Mouse (Mus musculus) heart, postnatal 36 days (tissue): ENCODE data around the gene Oprm1. TPM values are rescaled to one million over a fixed set of nuclear protein-coding genes. Genes with fewer than 3 reads are reported as not detected.

Source experiments
- DNase-seq, 2 experiments: peaks; one replicate each; pipeline ENCODE4 v3.0.0; 2021 to 2022
- intact Hi-C: fragments of 180-260 bp; cut with DNase I; formaldehyde crosslinking; loops from one replicate; pipeline ENCODE4 v1.15.1; 2025
- total RNA-seq, 2 experiments: library from RNA; stranded (reverse); gene quantifications; 2 replicates each; pipeline ENCODE4 v1.2.3; 2021

Oprm1 gene
- total RNA-seq, 2 experiments from 2014 or later = not detected

DNA sequence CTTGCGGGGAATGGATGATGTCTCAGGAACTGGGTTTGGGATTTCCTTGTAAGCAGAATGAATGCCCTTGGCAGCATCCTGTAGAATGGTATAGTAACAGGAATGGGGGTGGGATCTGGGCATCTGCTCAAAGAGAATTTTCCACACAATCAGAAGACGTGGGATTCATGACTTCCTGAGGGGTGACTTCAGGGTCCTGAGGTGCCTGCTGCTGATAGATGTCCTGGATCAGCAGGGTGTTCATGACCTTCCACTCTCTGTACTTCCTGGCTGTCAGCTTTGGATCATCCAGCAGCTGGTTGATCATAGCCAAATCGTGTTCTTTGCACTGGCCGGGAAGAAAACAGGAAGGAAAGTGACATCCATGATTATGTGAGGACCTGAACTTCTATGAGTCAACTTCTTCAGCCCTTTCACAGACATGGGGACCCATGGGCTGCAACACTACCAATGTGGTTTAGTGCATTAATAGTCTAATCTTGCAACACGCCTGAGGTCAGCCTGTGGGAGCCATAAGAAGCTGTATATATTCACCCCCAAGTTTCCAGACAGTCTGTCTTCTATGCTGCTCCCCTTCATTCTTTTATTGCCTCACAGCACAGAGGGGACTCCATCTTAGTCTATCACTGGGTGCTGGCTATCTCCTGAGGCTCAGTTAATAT lies 132.2 kb downstream of the Oprm1 start:
- no peak for DNase-seq
- intact Hi-C loops = no loop called here

DNA sequence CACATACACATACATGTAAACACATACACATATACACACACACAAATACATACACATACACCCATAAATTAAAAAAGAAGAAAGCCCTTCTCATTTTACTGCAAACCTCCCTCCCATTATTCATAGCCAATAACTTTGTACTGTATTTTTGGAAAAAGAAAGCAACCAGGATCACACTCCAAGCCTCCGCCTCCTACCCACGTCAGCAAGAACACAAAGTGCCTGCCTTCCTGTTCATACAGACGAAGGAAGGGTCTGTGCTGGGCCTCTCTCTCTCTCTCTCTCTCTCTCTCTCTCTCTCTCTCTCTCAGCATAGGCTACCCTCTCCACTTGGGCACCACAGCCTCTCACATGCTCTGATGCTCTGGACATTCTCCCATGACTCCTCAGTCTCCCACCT lies 137.5 kb downstream of the Oprm1 start:
- intact Hi-C loops = no loop called here
- DNase-seq = no peak

DNA sequence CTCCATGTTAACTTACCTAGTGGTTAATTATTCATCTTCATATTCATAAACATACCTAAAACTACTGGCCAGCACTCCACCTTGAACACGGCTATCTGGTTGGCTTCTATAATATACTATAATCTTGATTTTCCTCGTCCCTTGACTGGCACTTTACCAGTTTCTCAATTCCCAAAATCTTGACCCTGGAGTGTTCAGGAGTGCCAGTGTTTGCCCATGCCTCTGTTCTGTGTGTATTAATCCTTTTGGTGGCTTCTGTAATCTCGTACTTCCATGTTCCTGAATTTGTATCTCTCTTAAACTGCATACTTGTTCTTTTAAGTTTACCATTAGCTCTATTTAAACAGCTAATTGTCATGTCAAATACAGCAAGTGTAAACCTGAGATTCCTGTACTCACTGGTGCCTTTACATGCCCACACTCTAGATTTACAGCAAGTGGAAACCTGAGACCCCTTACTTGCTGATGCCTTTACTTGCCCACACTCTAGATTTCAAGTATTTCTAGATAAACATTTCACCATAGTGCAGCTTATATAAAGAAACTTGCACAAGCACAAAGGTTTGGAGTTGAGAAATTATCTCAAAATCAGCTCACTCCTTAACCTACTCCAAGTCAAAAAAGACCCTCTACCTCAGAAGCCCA lies 138.5 kb downstream of the Oprm1 start:
- no peak for DNase-seq
- intact Hi-C loops = no loop called here

DNA sequence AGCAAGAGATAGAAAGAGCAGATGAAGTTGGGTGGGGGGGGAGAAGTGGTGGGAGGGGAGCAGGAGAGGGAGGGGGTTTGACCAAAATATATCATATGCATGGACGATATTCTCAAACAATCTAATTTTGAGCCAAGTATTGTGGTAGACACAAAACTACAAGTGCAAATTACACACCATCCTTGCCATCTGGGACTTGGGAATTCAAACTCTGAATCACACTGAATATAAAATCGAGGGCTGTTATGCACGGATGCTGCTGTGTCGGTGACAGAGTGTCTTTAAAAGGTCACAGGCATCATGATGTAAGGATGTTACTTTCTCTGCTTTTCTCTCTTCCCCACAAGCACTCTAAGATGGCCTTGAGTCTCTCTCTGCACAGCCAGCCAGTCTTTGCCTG lies 141.8 kb downstream of the Oprm1 start:
- intact Hi-C loops = no loop called here
- no peak for DNase-seq

DNA sequence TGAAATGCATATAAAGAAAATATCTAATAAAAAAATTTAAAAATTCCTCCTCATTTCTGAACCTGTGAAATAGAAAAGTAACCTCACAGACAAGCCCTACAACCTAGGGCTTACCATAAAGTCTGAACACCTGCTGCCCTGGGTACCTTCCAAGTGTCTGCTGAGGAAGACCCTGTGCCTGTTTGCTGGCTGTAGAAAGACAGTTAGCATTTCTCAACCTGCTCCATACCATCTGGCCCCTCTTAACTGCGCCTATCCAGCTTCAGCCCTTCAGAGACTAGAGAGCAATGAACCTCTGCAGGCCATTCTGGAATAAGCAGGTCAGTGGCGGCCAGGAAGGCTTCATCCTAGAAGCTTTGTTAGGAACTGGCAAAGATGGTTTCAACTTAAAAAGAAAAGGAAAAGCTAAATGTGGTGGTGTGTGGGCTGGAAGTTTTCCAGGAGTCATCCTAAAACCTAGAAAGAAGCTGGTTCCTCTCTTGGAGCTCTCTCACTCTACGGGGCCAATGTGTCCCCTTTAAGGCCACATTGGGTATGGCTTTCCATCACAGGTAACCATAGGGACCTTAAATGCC lies 143.6 kb downstream of the Oprm1 start:
- intact Hi-C loops = no loop called here
- no peak for DNase-seq

DNA sequence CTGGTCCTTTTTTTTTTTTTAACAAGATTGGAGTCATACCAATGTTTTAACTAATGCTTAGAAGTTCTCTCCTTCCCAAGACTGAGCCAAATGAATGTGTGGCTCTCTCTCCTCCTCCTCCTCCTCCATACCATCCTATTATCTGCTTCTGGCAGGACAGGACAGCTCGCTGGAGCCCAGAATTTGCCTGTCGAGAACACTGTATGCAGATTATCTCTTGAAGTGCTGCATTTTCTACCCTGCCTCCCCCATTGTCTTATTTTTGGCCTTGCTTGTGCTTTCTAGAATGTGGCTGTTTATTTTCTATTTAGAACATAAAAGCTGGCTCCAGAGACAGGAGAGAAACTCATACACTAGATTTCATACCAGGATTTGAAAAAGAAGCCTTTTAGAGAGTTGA lies 151.5 kb downstream of the Oprm1 start:
- intact Hi-C loops = no loop called here

DNA sequence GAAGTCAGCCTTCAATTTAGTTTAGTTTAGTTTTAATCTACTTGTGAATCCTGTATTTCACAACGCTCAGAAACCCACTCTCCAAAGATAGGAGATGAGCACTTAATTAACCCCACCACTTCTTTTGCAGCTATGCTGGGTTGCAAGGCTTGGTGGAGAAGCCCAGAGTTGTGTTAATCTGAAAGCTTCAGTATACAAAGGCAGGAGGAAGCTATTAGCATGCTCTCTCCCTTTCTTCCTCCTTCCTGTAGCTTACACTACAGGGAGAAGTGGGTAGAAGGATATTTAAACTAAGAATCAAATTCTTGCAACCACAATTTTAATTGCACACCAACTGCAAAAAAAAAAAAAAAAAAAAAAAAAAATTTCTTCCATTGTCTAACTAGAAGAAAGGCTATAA lies 157.7 kb downstream of the Oprm1 start:
- intact Hi-C loops = no loop called here
- no peak for DNase-seq

More for the DNA sequence above, 151.5 kb downstream of the Oprm1 start:
- no peak for DNase-seq

DNA sequence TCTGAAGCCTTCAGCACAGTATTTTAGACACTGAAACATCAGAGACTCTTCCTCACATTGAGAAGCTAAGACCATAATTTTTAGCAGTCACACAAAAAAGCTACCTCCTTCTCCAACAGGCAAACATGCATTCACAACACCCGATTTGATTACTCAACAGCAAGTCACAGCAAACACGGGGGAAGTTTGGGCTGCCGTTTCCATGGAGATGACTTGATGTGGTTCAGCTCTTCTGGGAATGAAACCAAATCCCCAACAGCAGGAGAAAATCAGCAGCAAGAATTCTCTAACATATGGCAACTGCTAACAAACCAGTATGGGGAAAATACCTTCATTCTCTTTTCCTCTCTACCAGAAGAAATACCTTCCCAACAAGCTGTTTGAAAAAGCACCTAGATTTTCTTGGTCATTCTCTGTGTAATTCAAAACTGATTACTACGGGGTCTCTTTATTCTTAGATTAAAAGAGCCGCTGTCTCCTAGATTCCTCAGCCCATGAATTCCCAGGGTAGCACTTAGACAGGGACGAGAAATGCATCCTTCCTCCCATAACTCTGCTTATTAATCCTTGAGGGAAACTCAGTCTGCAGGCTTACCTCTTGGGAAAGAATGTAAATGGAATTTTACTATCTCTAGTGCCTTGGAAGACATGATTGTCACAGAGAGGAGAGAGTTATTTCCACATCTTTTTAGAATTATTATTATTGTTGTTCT lies 158.4 kb downstream of the Oprm1 start:
- peak in 1 of 2 experiments; percentile 5 for DNase-seq
- intact Hi-C loops = no loop called here

DNA sequence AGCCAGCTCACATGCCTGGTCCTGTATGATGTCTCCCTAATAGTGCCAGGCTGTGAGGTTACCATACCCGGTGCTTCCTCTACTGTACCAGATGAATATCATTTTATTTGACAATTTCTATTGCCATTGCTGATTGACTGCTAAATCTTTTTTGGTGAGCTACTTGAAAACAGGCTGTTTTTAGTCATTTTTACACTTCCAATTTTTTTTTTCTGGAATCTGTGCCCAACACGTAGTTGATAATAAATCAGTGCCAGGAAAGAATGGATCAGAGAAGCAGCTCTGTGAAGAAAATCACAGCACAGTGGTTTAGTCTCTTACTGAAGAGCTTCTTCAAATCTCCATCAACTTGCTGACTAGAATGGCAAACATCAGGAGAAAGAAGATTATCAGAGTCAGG lies 168.4 kb downstream of the Oprm1 start:
- no peak for DNase-seq
- intact Hi-C loops = no loop called here

DNA sequence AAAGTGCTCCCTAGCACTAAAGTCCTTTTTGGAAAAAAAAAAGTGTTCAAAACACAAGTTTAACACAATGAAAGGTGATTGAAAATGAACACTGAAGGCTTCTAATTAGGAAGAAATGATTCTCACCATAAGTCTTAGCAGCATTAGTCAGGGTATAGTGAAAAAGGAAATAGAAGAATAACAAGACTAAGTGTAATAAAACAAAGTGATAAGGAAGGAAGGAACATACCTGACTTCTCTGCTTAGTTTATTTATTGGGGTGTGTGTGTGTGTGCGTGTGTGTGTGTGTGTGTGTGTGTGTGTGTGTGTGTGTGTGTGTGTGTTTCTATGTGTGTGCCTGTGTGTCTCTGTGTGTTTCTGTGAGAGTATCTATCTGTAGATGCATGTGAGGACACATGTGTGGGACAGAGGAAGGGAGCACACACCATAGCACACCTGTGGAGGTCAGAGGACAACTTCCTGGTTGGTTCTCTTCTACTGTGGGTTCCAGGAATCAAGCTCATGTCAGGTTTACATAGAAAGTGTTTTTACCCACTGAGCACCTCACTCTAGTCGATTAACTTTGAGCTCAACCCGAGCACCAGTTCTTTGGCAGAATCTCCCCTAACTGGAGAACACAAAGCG lies 169.4 kb downstream of the Oprm1 start:
- intact Hi-C loops = no loop called here
- no peak for DNase-seq

DNA sequence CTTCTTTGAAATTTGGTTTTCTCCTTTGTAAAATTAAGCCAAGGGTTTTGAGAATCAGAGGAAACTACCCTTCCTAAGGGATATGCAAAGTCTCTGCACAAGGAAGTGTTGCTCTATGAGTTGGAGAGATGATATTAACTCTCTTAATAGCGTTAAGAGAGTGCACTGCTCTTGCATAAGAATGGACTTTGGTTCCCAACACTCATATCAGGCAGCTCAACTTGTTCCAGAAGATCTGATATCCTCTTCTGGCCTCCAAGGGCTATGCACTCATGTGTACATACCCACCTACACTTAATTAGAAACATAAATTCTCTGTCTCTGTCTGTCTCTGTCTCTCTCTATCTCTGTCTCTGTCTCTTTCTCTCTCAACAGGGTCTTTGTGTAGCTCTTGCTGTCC lies 170.6 kb downstream of the Oprm1 start:
- DNase-seq = no peak
- intact Hi-C loops = no loop called here

DNA sequence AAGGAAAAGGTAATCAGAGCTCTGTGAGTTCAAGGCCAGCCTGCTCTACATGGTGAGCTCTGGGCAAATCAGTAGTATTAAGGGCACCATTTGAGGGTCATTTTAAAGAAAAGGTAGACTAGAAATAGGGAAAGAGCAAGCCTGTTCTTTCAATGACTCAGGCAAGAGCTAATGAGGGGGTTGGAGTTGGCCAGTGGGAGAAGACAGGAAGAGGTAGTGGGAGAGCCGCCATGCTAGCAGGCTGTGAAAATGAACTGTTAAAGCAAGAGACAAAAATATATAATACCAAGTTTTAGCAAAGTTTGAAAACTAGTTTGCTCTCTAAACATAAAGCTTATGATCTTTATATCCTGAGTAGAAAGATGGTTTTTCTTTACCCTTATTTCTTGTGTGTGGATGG lies 172.1 kb downstream of the Oprm1 start:
- DNase-seq = no peak
- intact Hi-C loops = no loop called here

DNA sequence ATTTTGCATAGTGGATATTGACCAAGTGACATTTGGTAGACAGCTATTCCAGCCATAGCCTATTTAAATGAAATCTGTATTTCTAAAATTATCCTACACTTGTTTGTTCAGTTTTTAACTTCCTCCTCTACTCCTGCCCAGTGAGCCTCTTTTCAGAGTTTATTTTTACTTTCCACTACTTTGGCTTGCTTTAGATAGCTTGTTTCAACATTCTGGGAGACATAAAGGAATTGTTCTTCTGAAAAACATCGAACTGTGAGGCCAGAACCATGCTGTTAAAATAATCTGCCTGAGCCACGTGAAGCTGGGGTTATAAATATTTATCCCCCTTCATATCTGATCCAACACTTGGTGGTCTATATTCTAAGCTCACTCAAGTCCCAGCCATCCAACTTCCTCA lies 172.6 kb downstream of the Oprm1 start:
- DNase-seq = no peak
- intact Hi-C loops = no loop called here

DNA sequence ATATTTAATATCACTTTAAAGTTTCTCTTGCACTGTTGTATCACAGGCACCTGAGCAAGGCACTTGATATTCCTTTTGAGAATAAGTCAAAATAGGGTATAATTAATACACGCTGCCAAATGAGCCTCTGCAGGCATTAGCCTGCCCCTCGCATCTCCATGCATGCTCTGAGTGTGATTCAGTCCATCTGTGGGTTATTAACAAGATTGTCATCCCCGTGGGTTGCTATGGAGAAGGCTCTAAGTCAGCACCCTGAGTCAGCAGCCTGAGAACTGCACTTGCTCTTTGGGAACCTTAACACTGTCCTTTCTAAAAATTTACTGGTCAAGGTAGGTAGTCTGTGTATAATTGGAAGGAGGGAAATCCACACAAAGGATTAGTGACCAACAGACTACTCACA lies 176.5 kb downstream of the Oprm1 start:
- intact Hi-C loops = no loop called here
- no peak for DNase-seq

DNA sequence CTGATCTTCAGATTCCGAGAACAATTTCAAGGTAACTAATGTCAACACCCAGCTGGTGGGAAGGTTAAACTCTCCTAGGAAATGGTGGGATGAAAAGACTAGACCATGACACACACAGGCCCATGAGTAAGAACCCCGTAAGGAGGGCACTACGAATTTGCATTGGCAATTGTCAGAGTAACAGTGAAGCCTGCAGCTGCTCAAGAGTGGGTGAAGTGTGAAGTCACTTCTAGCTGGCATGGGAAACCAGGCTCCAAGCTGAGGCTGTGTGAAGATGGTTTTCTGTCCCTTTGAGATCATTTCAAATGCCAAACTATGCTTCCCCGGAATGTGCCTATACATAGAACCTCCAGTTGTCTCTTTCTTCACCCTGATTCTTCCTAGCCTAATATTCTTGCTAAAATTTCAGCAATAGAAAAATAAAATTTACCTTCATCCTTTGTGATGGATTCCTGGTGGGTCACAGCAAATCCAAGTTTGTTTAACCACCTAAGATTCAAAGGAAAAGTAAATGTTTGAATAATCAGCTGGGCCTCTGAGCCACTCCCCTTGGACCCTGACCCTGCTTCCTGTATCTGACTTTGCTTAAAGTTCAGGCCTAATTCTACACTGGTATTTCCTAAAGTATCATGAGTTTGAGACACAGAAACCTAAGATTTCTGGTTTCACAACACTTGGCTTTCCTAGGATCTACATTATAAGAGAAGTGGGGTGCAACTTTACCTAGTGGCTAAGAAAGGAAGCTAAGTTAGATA lies 178.5 kb downstream of the Oprm1 start:
- DNase-seq = no peak
- intact Hi-C loops = no loop called here

DNA sequence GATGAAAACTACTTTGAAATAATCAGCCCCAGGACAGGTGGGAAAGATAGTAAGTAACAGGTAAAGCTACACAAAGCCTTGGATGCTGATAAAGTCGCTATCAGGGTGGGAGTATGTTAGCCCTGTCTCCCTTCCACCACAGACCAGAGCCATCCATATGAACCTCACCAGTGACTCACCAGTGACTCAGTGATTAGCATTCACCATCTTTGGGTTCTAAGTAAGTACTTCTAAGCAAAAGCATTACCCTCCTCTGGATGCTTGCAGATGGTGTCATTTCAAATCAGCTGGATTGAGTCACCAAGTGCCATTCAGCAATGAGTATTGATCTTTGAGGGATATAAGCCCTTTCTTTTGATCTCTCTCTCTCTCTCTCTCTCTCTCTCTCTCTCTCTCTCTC lies 194.8 kb downstream of the Oprm1 start:
- DNase-seq = no peak
- intact Hi-C loops = no loop called here

DNA sequence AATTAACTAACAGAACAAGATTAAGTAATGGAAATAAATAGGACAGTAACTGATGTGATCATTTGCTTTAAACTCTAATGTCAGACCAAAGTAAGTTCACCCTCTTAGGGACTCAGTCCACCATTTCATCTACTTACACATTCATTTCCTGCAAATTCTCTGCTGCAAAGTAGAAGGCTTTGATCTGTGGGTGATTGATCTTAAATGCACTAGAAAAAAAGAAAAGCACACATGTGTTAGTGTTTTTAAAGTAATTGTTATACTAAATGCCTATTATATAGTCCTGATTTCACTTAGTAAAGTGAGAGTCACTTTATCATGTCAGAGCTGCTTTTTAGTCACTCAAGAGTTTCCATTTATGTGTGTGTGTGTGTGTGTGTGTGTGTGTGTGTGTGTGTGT lies 196.2 kb downstream of the Oprm1 start:
- intact Hi-C loops = no loop called here
- no peak for DNase-seq

DNA sequence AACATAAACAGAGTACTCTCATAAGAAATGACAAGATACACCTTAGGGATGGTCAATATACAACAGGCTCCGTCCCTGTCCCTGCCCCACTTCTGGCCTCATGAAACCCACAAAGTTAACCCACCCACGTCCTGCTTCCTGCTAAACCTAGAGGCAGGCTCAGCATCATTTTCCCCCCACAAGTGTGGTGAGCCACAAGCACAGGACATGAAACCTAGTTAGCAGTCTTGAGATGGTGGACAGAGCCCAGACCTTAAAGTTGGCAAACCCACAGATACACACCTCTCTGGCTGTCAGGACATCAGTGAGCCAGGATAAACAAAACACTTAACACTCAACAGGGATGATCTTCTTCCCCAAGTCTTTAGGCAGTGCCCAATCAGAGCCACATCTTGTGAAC lies 198.1 kb downstream of the Oprm1 start:
- intact Hi-C loops = no loop called here
- DNase-seq = no peak

DNA sequence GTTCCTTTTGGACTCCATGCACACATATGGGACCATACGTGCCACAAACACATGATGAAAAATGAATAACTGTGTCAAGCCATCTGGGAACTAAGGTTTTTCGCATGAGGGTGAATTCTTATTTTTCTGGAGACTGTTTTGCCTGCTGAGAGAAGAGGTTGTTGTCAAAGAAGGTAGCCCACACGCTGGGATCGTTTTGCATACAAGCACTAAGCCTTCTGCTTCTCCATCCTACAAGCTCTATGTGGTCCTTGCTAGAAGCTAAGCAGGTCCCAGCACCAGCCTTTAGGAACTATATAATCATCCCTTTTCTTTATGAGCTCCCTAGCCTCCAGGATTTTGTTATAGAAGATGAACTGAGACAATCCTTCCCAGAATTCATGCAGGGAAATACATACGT lies 200.5 kb downstream of the Oprm1 start:
- intact Hi-C loops = no loop called here
- DNase-seq = no peak

DNA sequence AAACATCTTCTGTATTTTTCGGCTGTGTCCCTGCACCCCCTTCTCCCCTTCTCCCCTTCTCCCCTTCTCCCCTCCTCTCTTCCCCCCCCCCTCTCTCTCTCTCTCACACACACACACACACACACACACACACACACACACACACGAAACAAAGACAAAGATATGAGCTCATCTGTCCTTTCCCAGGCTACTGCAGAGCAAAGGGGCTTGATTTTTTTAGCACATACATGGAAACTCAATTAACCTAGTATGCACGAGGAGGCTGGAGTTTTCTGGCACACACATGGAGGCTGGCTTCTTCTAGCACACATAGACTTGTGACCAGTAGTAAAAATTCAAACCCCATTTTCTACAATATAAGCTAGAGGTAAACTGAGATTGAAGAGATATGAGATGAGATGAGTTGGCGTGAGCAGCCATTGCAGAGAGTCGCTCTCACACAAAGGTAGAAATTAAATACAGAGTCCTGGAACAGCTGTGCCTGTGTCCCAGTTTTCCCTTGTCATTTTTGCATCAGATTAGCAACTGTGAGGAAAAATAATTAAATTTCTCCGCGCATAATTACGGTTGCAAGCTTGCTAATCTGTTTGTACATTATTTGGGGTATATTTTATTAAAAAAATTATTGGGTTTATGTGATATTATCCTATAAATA lies 209.4 kb downstream of the Oprm1 start:
- no peak for DNase-seq
- intact Hi-C loops = no loop called here
